Mouse (Mus musculus) intestine, embryonic 14.5 days (tissue): Measurements from ENCODE around the gene Fcgrt. TPM values are rescaled to one million over a fixed set of nuclear protein-coding genes. Genes with fewer than 3 reads are reported as not detected.

Source experiments
- ATAC-seq: fragments of 200-750 bp; cut with Nextera tagmentation; replicated peaks from 2 replicates; pipeline ENCODE4 v1.8.0; 2017; ENCODE audit warnings: low read depth, moderate number of reproducible peaks, moderate TSS enrichment, moderate library complexity; ENCODE audit not compliant: low FRiP score, low TSS enrichment
- DNase-seq: peaks from one replicate; pipeline ENCODE4 v3.0.0-alpha.2; 2018; ENCODE audit warnings: low spot score
- H3K27ac ChIP-seq: fragments of 300-500 bp; sonication (generic); 2 replicates; pipeline ENCODE4 v1.5.1; 2014; ENCODE audit warnings: low read depth, mild to moderate bottlenecking, control low read depth
- H3K27me3 ChIP-seq: fragments of 300-500 bp; sonication (generic); replicated peaks from 2 replicates; pipeline ENCODE4 v1.6.1; 2014; ENCODE audit warnings: low read length, control low read depth; ENCODE audit not compliant: control insufficient read depth, insufficient read depth
- H3K36me3 ChIP-seq: fragments of 300-500 bp; sonication (generic); 2 replicates; pipeline ENCODE4 v1.6.1; 2014; ENCODE audit warnings: low read length, control low read depth; ENCODE audit not compliant: control insufficient read depth, insufficient read depth
- H3K4me1 ChIP-seq: fragments of 300-500 bp; sonication (generic); replicated peaks from 2 replicates; pipeline ENCODE4 v1.6.1; 2014; ENCODE audit warnings: low read length, control low read depth, mixed read lengths; ENCODE audit not compliant: control insufficient read depth, insufficient read depth
- H3K4me2 ChIP-seq: fragments of 300-500 bp; sonication (generic); 2 replicates; pipeline ENCODE4 v1.6.1; 2014; ENCODE audit warnings: low read length
- H3K4me3 ChIP-seq: fragments of 300-500 bp; sonication (generic); 2 replicates; pipeline ENCODE4 v1.5.1; 2014; ENCODE audit warnings: low read depth, low read length, control low read depth, mixed read lengths
- H3K9ac ChIP-seq: fragments of 300-500 bp; sonication (generic); 2 replicates; pipeline ENCODE4 v1.6.1; 2014; ENCODE audit warnings: mild to moderate bottlenecking, low read length
- H3K9me3 ChIP-seq: fragments of 300-500 bp; sonication (generic); 2 replicates; pipeline ENCODE4 v1.6.1; 2016; ENCODE audit warnings: low read length, control low read depth; ENCODE audit not compliant: control insufficient read depth
- WGBS: fragments of 180-500 bp; shearing (Covaris S2); extraction: QIAGEN DNeasy Blood & Tissue Kit; methylation state at CpG from one replicate; pipeline ENCODE4 v1.1.7; 2014; 5-methylcytosine and 5-hydroxymethylcytosine counted together
- polyA plus RNA-seq: library from polyadenylated mRNA; unstranded; fragments of >200 nt; fragmentation: Nextera tagmentation; extraction: Ambion mirVana; gene quantifications from 2 replicates; pipeline ENCODE4 v1.2.1, GENCODE M21; 2014

Gene Fcgrt
- polyA plus RNA-seq, 1 experiment from 2014 or later, result 64.1 TPM

DNA sequence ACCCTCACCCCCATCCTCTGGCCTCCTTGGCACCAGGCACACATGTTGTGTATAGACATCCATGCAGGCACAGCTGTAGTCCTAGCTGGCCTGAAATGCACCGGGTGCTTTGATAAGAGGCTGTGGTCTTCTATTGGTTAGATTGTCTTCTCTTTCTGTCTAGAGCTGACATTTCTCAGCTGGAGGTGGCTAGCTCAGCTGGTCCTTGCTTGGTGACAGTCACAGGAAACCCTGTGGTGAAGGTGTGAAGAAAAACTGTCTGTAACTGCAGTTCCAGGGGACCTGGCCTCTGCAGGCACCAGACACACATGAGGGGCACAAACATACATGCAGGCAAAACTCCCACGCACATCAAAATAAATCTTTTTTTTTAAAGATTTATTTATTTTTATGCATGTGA is 34.0 kb downstream of the Fcgrt start:
- Histone ChIP-seq H3K9me3 (no peaks in the 10 kb centered on the region), H3K27ac (no peak overlapping the region), H3K27me3 (no peaks in the 10 kb centered on the region), H3K4me3 (no peak overlapping the region), H3K4me2 (no peak overlapping the region), H3K36me3 (peaks cover 13% of the 10 kb centered on the region), H3K4me1 (no peaks in the 10 kb centered on the region), H3K9ac (no peak overlapping the region)
- 89% methylated on average over 2 of the region's 2 CpGs for WGBS
- DNase-seq (no peak), ATAC-seq (no peak)

DNA sequence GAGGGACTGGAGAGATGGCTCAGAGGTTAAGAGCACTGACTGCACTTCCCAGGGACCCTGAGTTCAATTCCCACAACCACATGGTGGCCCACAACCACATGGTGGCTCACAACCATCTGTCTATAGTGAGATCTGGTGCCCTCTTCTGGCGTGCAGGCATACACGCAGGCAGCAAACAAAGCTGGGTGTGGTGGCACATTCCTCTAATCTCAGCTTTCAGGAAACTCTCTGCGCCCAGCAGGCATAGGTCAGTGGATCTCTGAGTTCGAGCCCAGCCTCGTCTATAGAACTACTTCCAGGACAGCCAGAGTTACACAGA is 35.7 kb downstream of the Fcgrt start:
- no peaks in the 10 kb centered on the region for H3K9me3 ChIP-seq
- ATAC-seq (0 out of 2 replicates have a peak, but pooled peaks have one; percentile 37), DNase-seq (peak; percentile 69)
- H3K27me3 ChIP-seq, result no peaks in the 10 kb centered on the region
- H3K4me2 ChIP-seq, result no peak overlapping the region
- no peak overlapping the region for H3K9ac ChIP-seq
- H3K36me3 ChIP-seq, result no peaks in the 10 kb centered on the region
- no peak overlapping the region for H3K27ac ChIP-seq
- H3K4me1 ChIP-seq, result peaks cover 7% of the 10 kb centered on the region; the same call in 1 of the 2 replicates
- H3K4me3 ChIP-seq, result no peak overlapping the region
- WGBS, result 35% methylated on average over 5 of the region's 5 CpGs

DNA sequence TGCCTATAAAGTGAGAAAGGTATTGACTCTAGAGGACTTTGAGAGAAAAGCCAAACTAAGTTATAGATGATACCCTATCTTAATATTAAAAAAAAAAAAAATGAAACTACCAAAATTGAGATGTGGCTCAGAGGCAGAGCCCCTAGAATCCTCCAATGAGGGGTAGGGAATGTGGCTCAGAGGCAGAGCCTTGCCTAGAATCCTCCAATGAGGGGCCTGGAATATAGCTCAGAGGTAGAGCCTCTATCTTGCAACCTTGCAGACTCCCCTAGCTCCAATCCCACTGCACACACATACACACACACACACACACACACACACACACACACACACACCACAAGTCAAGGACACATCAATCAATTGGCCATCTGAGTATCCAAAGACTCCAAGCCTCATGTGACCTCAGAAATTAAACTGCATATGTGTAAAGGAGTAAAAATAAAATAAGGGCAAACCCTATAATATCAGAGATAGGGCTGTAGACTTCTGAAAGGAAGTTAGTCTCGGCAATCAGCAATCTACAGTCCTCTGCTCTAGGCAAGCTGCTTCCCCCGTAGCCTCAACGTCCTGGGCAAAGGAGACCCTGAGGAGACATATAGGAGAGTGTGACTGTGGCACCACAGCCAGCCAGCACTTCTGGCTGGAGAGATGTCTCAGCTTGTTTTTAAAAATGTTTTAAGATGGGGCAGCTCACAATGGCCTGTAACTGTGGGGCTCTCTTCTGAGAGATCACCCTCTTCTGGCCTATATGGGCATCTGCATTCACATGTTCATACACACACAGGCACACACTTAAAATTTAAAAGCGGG is 36.3 kb downstream of the Fcgrt start:
- no peak overlapping the region for H3K4me2 ChIP-seq
- ATAC-seq (no peak), DNase-seq (no peak)
- H3K9ac ChIP-seq, result no peak overlapping the region
- no peak overlapping the region for H3K4me3 ChIP-seq
- H3K4me1 ChIP-seq, result peaks cover 7% of the 10 kb centered on the region; the same call in 1 of the 2 replicates
- H3K9me3 ChIP-seq, result no peaks in the 10 kb centered on the region
- no peak overlapping the region for H3K27ac ChIP-seq
- WGBS, result 83% methylated on average over 4 of the region's 4 CpGs
- H3K27me3 ChIP-seq, result no peaks in the 10 kb centered on the region
- no peaks in the 10 kb centered on the region for H3K36me3 ChIP-seq

DNA sequence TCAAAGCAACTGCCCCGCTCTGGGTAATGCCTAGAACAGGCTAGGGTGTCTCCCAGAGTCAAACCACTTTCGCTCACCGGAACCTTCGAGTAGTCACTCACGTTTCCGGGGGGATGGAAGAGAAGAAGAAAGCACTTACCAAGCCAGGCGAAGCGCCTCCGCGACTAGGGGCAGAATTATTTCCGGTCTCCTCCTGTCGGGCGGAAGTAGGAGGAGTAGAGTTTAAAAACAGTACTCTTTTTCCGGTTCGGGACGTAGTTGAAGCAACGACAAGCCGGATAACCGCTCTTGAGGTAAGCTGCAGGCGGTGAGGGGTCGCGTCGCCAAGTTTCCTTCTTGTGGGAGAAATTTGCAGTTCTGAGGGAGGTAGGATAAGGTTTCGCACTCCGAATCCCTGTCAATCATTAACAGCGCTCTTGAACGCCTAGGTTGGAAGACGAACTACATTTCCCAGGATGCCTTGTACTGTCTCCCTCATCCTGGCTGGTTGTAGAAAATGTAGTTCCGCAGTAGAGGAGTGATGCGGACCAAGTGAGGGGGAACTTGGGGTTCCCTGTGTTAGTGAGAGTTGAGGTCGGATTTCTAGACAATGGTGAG is 41.3 kb downstream of the Fcgrt start, which contains the start of the genes Nosip and Prrg2:
Gene Nosip (plus strand): TSS at position 191 of the 597 bp plus-strand sequence.
Gene Prrg2 (minus strand): TSS at position 439 of the 597 bp plus-strand sequence.
- Histone ChIP-seq H3K27ac (peak within 1 kb of the TSS; percentile 86), H3K27me3 (no peaks in the 10 kb centered on the region), H3K9ac (peak within 1 kb of the TSS; percentile 70), H3K36me3 (no peaks in the 10 kb centered on the region), H3K4me2 (peak within 1 kb of the TSS; percentile 48), H3K9me3 (no peaks in the 10 kb centered on the region), H3K4me1 (peaks cover 25% of the 10 kb centered on the region), H3K4me3 (peak within 1 kb of the TSS; percentile 82)
- under 1% methylated on average over 31 of the region's 31 CpGs for WGBS
- ATAC-seq (peak; percentile 87), DNase-seq (peak; percentile 98)

DNA sequence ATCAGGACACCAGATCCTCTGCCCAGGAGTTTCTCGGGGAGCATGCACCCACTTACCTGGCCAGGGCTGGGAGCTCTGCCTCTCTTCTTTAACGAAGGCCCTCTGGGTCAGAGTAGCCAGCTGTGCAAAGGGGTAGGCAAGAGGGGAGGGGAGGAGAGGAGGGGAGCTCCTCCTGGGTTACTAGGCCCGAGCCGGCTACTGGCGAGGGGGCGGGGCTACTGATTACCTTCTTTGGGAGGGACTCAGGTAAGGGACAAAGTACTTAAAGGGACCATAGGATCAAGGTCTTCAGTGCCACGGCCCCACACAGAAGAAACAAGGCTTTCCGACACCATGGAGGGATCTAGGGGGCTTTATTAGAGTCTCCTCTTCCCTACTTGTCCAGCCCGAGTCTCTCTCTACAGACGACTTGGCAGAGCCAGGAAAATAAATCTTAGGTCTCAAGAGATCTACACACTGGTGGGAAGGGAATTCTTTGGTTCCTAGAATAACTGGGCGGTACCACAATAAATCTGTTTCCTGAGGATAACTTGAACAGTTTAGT is 42.0 kb downstream of the Fcgrt start:
- H3K9ac ChIP-seq, result peak overlapping the region; percentile 37
- peak; percentile 74 for DNase-seq
- no peaks in the 10 kb centered on the region for H3K9me3 ChIP-seq
- no peaks in the 10 kb centered on the region for H3K36me3 ChIP-seq
- H3K4me2 ChIP-seq, result peak overlapping the region; percentile 48
- peaks cover 25% of the 10 kb centered on the region for H3K4me1 ChIP-seq
- WGBS, result 15% methylated on average over 11 of the region's 11 CpGs
- no peaks in the 10 kb centered on the region for H3K27me3 ChIP-seq
- H3K27ac ChIP-seq, result peak overlapping the region; percentile 86
- peak overlapping the region; percentile 82 for H3K4me3 ChIP-seq
- peak; percentile 33; the same call in 1 of the 2 replicates for ATAC-seq

DNA sequence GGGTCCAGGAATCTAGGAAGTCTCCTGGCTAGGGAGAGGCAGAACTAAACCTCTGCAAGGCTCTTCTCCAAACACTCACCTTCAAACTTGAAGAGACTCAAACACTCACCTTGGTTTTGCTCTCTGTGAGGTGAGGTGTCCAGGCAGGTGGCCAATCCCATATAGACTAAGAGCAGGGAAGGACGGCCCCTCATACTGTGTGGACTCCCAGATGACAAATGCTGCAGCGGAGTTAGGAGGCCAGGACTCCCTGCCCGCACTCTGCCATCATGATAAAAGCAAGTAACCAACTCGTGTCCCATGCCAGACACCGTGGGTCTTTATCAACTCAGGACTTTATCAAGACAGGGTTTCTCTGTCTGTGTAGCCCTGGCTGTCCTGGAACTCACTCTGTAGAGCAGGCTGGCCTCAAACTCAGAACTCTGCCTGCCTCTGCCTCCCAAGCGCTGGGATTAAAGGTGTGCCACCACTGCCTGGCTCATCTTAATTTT is 43.0 kb downstream of the Fcgrt start:
- no peaks in the 10 kb centered on the region for H3K9me3 ChIP-seq
- H3K36me3 ChIP-seq, result no peaks in the 10 kb centered on the region
- no peak overlapping the region for H3K27ac ChIP-seq
- ATAC-seq (no peak), DNase-seq (no peak)
- H3K4me3 ChIP-seq, result no peak overlapping the region
- H3K27me3 ChIP-seq, result no peaks in the 10 kb centered on the region
- 87% methylated on average over 6 of the region's 6 CpGs for WGBS
- H3K4me2 ChIP-seq, result peak overlapping the region; percentile 48; the same call in 1 of the 2 replicates
- peaks cover 25% of the 10 kb centered on the region for H3K4me1 ChIP-seq
- no peak overlapping the region for H3K9ac ChIP-seq

DNA sequence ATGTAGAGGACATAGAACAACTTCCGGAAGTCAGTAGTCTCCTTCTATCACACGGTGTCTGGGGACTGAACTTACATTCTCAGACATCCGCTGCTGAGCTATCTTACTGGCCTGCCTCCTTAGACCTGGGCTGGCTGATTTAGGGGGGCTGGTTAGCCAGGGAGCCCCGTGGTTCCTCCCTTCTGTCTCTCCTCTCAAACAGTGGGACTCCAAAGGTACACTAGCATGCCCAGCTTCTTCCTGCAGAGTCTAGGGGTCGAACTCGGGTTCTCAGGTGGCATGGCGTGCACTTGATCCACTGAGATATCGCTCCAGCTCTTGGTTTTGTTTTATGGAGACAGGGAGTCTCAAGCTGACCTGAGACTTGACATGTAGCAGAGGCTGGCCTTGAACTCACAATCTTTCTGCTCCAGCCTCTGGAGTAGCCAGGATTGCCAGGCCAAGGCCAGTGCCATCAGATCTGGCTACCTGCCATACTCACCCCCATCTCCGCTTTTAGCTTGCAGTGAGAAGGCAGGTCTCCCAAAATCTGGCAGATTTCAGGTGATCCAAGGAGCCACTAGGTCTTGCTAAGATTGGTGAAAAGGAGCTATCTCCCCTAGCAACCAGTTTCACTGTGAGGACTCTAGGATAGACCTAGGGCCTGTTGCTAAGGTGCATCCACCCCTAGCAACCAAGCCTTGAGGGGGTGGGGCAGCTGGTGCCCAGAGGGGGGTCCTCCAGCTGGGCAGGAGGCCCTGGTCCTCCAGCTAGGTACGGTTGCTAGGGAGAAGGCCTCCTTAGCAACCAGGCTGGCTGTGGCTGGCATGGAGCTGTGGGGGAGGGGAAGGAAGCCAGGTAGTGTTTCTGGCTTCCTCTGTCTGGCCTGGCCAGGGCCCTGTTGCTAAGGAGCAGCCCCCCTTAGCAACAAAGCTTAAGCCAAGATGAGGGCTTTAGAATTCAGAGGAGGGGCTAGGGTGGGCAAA is 44.8 kb downstream of the Fcgrt start:
- H3K27ac ChIP-seq, result peak overlapping the region; percentile 47
- H3K4me3 ChIP-seq, result no peak overlapping the region
- no peaks in the 10 kb centered on the region for H3K9me3 ChIP-seq
- ATAC-seq (no peak), DNase-seq (no peak)
- H3K27me3 ChIP-seq, result no peaks in the 10 kb centered on the region
- H3K4me1 ChIP-seq, result peaks cover 22% of the 10 kb centered on the region
- no peaks in the 10 kb centered on the region for H3K36me3 ChIP-seq
- 75% methylated on average over 10 of the region's 10 CpGs for WGBS
- H3K4me2 ChIP-seq, result peak overlapping the region; percentile 0; the same call in 1 of the 2 replicates
- H3K9ac ChIP-seq, result no peak overlapping the region

DNA sequence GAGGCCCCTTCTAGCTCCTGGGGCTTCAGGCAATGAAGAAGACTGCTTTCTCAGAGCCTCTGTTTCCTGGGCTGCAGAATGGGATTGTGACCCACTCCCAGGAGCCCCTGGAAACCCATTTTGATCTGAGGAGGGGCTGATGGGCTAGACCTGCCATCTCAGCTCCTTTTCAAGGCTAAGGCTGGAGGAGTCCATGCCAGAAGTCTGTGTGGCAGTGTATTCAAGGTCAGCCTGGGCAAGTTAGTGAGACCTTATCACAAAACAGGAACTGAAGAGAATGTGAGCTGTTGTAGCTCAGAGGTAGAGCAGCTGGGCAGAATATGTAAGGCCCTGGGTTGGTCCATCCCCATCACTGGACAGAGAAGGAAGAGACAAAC is 46.7 kb downstream of the Fcgrt start:
- Histone ChIP-seq H3K9ac (no peak overlapping the region), H3K9me3 (no peaks in the 10 kb centered on the region), H3K4me3 (no peak overlapping the region), H3K27me3 (no peaks in the 10 kb centered on the region), H3K27ac (no peak overlapping the region), H3K4me1 (peaks cover 18% of the 10 kb centered on the region), H3K4me2 (no peak overlapping the region), H3K36me3 (no peaks in the 10 kb centered on the region)
- ATAC-seq, result no peak
- DNase-seq, result no peak
